Mouse (Mus musculus) kidney, adult 18-20 months (tissue): ENCODE measurements around the gene Cnn1.

ENCODE experiments used
- DNase-seq: peaks from one replicate; pipeline ENCODE4 v3.0.0; 2021

Cnn1 gene

DNA sequence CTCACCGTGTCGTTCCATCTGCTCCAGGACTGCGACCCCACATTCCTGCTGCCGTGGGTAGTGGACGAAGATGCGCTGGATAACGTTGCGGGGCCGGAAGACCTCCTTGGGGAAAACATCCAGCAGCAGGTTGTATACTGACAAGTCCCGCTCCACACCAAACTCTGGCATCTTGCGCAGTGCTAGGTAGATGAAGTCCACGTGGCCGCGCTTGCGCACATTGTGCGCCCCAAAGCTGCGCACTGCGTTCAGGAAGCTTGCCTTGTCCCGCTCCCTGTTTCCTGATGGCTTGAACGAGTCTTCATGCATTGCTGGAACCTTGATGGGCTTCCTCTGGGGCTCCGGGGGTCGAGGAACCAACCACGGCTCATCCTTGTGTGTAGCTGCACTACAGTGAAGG lies 22.8 kb upstream of the Cnn1 start:
- DNase-seq, result no peak

DNA sequence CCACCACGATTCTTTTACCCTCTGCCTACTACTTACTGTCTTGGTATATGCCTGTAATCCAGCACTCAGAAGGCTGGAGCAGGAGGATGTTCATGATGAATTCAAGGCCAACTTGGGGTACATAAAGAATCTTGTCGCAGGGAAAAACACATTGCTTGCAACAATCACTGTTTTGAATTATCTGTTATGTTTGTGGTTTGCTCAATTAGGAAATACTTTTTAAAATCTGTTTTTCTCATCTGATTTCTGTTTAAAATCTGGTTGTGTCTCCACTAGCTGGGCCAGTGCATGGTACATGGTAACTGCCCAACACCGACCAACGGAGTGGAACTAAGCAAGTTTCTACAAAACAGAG lies 14.4 kb upstream of the Cnn1 start:
- DNase-seq, result no peak

DNA sequence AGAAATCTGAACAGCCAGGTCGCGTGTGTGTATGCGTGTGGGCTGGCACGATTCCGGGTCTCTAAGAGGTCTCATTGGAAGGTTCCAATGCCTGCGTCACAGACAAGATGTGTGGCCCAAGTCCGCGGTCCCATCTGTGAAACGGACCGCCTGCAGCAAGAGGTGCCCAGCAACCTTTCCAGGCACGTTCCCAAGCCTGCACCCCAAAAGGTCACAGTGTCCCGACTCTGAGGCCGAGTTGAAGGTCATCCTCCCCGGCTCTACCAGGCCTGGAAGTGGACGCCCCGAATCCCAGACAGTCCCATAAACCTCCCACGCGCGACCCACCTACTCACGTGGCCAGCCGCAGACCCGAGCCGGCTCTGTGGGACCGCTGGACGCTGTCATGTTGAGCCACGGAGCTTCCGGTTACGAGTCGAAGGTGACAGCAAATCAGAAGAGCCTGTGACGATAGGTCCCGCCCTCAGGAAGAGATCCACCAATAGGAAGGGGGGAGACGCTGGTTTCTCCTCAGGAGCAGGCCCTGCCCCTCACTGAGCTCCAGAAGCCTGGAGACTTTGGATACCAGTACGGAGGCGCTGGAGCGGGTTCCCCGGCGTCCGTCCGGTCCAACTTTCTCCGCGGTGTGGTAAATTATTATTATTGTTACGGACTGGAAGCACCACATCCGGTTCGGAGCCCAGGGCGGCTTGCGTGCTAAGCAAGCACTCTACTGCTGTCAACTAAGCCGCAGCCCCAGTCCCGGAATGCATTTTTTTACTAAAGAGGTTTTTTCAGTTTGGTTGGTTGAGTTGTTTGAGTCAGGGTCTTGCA lies 13.8 kb upstream of the Cnn1 start, which contains the start of gene Ecsit:
Gene Ecsit, minus strand, starts transcription at position 417 of the 813 bp plus-strand sequence.
- DNase-seq, result peak; percentile 93

DNA sequence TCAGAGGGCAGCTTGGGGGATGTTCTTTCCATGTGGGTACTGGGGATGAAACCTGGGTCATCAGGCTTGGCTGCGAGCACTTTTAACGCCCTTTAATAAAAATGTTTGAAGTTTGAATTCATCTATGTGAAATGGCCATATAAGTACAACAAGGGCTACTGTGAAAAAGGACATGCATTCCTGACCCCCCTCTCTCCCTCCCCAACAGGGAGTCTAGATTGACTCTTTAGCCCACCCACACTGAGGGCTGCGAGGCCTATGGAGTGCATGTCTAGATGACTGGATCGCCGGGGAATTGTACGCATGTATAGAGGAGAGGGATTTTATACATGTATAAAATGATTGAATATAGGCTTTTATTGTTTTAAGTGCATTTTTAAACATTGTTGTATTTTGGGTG lies 13.0 kb upstream of the Cnn1 start:
- no peak for DNase-seq

DNA sequence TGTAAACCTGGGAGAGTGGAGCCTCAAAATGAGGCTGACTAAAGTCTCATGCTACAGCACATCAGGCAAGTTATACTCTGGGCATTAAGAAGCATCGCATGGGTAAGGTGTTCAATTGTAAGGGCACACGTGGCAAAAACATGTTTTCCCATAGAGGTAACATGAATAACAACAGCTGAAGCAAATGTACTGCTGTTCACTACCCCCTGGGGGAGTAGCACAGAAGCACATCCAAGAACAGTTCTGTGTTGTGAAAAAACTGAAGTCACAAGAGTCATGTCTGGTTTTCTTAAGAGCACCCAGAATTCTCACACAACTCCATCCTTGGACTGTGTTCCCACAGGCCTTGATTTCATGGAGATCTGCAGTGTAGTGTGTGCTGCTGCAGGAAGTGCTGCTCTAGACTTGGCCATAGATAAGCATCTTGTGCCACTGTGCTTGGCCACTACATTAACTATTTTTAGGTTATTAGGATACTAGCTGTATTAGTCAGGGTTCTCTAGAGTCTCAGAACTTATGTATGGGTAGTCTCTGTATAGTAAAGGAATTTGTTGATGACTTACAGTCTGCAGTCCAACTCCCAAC lies 11.9 kb upstream of the Cnn1 start:
- DNase-seq, result no peak

DNA sequence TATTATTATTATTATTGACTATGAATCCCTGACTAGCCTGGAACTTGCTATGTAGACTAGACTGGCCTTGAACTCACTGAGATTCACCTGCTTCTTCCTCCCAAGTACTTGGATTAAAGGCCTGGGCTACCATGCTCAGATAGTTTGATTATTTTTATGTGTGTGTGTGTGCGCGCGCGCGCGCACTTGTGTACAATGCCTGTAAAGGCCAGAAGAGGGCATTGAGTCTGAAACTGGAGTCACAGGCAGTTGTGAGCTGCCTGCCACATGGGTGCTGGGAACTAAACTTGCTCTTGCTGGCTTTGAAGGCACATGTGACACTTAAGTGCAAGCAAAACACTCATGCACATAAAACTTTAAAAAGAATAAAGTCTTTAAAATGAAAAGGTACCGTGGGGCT lies 9.7 kb upstream of the Cnn1 start:
- DNase-seq, result no peak

DNA sequence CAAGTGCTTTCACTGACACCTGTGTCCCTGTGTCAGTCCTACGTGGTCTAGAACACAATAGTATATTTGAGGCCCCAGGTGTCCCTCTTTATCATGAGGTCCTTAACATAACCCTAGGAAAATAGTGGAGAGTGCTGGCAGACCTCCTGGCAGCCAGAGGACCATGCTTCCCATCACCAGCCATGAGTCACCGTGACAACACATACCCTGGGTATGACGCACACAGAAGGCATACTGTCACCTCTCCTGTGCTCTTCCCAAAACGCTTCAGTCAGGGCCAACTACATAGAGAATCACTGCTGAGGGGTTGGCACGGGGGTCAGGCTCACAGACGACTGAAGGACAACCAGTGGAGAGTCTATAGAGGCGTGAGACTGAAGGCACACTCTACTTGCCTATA lies 9.0 kb upstream of the Cnn1 start:
- DNase-seq, result no peak

DNA sequence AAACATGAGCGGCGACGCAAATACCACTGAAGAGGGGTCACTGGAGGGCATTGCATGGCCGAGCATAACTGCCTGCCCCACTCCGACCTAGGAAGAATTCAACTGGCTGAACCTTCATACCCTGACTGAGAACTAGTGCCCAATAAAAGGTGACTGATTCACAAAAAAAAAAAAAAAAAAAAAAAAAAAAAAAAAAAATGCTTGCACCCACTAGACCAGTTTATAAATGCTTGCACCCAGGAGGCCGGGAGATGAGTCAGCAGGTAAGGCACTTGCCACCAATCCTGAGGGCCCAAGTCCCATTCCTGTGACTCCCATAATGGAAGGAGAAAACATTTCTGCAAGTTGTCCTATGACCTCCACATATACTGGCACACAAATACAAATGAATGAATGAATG lies 6.3 kb upstream of the Cnn1 start:
- no peak for DNase-seq

DNA sequence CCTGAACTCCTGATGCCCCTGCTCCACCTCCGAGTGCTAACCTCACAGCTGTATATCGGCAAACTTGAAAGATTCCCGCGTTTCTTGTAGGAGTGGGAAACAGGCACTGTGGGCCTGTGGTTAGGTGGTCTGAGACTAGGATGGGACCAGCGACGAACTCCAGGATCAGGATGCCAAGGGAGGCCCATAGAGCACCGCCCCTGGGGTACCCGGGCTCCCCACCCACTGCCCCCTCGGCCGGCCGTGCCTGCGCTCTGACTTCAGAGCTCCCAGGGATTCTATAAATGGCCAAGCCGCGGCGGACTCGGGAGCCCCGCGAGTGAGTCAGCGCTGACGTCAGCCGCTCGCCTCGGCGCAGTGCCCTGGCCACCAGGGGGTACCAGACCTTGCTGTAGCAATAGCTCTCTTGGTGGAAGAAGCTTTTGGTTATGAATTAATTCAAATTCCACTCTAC lies 3.1 kb upstream of the Cnn1 start:
- DNase-seq, result peak; percentile 81

DNA sequence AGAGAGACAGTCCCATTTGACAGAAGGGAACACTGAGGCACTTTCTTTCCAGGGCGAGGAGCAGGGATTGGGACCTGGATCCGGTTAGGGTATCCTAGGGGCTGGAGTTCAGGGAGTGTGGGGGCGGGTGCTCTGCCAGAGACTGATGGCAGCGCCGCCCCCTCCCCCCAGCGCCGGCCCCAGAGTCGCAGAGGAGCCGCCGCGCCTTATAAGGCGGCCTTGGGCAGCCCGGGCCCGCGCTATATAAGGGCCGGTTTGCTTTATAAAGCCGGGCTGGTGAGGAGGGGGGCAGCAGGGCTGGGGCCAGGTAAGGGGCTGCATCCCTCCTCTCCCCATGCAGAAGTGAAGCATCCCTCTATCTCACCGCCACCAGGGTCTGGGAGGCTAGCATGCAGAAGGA lies 906 bp downstream of the Cnn1 start:
- DNase-seq, result no peak

DNA sequence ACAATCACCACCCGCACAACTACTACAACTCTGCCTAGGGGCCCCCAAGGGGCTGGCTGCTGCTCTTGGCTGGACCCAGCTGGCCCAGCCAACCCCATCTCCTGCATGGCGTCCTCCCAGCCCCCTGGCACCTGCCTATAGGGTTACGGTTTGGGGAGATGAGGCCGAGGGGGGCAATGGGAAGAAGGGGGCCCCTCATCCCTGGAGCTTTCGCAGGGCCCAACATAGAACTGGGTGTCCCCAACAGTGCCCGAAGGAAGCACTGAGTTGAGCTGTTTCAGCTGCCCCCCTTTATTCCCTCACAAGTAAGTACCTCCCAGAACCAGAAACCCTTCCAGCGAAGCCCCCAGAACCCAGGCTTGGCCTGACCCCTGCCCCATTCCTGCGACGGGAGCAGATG lies 9.2 kb downstream of the Cnn1 start:
- no peak for DNase-seq

DNA sequence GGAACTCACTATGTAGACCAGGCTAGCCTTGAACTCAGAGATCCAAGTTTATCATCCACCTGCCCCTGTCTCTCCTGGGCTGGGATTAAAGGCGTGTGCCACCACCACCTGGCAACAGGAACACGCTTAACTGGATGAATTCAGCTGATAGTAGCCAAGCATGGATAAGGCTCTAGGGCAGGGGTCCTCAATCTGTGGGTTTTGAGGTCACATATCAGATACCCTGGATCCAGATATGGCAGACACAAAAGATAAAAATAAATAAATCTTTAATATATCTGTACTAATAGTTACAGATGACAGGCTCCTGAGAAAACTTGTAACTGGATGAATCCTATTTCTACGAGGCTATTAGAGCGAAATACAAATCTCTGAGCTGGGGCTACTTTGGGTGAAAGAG lies 16.6 kb downstream of the Cnn1 start:
- DNase-seq, result no peak

DNA sequence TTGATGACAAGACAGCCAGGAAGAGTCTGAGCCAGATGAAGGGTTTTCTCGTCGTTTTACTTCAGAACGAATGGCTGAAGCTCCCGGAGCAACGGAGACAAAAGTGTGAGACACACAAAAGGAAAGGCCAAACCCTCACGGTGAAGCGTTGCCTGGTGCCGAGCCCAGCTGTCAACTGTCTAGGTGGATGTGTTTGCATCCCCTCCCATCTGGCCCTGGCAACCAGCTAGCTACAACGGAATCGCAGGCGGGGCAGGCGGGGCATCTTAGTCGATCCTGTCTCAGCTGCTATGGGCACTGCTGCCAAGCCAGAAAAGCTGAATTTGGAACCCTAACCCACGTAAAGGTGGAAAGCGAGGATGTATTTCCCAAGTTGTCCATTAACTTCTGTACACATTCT lies 17.1 kb downstream of the Cnn1 start:
- no peak for DNase-seq

DNA sequence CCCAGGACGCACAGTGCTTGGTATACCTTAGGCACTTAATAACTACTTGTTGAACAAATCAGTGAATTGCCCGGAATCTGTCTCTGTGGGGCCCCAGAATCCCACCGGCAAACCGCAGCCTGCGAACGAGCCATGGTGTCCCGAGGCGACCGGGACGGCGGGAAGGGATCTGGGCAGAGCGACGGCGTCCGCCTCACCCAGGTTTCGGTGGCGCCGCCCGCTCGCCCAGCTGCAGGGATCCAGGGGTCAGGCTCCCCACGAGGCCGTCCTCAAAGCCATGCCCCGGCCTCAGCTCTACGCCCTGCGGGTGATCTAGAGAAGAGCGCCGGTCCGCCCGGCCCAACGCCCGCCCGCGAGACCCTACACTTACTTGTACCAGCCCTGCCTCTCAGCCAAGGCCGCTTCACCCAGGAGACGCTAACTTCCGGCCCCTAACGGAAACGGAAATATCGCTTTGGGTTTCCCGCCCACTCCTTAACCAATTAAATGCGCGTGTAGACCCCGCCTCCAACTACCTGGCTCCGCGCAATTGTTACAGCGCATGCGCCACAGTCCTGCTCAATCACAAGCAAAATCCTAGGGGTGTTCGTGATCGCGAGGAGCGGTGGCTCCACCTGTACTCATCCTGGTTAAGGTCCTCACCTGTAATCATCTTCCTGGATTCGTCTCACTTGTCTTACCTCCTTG lies 17.9 kb downstream of the Cnn1 start, which contains the start of gene Elof1:
Gene Elof1, minus strand, starts transcription at position 433 of the 687 bp plus-strand sequence.
- peak; percentile 95 for DNase-seq

DNA sequence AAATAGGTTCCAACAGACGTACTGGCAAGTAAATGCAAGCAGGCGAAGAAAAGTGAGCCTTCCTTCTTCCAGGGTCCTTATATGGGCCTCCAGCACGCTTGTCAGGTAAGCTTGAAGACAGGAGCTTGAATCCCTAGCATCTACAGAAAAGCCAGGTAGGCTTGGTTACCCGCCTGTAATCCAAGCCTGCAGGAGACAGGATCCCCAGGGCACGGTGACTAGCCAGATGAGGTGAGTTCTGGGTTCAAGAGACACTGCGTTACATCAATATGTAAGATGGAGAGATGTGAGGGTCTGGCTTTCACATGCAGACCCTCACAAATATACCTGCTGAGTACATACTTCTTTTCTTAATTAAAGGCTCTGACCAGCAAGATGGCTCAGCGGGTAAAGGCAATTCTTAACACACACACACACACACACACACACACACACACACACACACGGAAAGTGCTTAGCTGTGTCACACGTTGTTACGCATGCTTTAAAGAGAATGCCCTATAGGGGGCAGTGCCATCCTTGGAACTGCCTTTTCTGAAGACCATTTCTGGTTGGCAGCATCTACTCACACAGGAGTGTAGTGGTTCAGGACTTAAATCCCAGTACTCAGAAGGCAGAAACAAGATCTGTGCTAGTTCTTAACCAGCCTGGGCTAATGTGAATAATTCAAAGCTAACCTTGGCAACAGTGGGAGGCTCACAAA lies 18.9 kb downstream of the Cnn1 start:
- peak; percentile 56 for DNase-seq

DNA sequence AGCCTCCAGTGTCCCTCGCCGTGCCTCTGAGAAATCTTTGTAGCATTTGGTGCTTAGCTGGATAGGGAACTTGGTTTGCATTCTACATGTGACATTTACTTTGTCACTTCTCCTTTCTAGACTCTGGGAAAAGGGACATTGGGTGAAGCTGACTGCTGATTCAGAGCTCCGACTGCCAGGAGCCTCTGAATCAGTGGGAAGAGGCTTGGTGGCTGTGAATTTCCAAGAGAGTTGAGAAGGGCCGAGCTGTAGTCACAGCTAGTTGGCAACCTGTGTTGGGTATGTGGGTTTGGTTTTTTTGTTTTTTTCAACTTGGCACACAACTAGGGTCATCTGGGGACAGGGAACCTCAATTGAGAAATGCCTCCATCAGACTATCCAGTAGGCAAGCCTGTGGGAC lies 20.5 kb downstream of the Cnn1 start:
- no peak for DNase-seq

DNA sequence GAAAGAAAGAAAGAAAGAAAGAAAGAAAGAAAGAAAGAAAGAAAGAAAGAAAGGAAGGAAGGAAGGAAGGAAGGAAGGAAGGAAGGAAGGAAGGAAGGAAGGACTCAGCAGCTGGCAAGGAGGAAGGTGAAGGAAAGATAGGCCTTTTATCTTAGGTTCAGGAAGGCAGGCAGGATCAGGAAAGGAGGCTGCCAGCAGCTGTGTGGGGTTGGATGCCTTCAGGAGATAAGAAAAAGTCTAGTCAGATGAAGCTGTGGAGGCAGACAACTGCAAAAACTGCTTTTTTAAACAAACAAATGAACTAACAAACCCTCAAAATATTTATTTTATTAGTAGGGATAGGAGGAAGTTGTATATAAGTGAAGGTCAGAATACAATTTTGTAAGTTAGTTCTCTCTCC lies 22.5 kb downstream of the Cnn1 start:
- DNase-seq, result no peak

DNA sequence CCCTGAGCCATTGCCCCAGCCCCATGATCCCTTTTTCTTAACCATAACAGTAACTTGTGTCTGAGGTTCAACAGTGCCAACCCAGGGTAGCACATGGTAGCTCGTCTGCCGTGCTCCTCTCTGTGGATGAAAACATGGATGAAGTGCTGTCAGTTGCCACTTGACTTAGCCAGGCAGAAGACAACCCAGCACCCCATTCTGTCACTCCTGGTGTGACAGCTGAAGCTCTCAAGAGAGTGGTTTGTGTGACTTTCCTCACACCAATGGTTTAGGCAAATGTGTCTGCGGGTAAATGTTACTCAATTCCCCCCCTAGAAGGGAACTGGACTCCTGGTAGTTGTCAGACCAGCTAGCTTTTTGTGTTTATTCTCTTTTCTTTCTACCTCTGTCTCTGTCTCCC lies 23.0 kb downstream of the Cnn1 start:
- DNase-seq, result no peak

DNA sequence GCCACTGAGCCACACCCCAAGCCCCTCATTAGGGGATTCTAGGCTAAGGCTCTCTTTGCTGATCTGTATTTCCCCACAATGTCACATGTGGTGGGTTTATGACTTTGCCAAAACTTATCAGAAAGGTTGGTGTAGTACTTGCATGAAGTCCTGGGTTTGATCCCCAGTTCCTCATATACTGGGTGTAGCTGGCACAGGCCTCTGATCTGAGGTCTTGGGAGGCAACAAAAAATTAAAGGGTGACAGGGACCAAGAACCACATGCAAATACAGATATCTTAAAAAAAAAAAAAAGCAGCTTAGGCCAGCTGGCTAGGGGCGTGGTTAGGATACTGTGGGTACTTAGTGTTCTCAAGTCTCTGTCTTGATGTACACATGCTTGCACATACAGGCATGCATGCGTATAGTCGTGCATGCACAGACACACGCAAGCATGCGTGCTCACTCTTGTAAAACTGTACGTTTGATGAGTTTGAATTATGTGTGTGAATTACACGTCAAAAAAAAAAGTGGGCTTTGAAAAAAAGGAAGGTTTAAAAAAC lies 24.1 kb downstream of the Cnn1 start:
- no peak for DNase-seq

DNA sequence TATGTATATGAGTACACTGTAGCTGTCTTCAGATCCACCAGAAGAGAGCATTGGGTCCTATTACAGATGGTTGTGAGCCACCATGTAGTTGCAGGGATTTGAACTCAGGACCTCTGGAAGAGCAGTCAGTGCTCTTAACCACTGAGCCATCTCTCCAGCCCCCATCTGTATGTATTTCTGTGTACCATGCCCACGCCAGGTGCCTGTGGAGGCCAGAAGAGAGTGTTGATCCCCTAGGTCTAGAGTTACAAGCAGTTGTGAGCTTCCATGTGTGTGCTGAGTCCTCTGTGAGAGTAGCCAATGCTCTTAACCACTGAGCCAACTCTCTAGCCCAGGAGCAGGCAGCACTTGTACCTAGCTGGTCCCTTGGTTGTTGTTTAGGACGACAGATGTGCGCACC lies 25.2 kb downstream of the Cnn1 start:
- no peak for DNase-seq

DNA sequence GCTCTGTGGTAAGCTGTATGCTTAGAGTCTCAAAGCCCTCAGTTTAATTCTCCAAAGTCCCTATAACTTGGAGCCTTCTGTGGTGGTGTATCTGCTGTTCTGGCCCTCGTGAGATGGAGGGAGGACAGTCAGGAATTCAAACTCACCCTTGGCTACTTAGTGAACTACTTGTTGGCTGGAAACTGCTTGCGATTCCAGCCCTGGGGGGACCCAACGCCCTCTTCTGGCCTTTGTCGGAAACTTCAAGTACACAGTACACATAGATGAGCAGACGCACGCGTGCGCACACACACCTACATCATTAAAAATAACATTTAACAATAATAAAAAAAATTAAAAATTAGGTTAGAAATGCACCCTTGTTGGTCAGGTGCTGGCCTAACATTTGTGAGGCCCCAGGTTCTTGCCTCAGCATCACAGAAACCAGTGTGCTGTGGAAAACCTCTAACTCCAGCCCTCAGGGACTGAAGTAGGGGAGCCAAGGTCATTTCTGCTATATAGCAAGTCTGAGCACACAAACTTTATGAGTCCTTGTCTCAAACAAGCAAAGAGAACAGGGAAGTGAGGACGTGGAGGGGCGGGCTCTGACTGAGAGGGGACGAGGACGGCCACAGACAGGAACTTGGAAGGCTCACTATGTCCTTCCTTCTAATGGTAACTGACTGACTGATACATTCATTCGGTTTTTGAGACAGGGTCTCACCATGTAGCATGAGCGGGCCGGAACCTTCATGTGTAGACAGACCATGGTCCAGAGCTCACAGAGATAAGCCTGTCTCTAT lies 26.4 kb downstream of the Cnn1 start:
- DNase-seq, result no peak

DNA sequence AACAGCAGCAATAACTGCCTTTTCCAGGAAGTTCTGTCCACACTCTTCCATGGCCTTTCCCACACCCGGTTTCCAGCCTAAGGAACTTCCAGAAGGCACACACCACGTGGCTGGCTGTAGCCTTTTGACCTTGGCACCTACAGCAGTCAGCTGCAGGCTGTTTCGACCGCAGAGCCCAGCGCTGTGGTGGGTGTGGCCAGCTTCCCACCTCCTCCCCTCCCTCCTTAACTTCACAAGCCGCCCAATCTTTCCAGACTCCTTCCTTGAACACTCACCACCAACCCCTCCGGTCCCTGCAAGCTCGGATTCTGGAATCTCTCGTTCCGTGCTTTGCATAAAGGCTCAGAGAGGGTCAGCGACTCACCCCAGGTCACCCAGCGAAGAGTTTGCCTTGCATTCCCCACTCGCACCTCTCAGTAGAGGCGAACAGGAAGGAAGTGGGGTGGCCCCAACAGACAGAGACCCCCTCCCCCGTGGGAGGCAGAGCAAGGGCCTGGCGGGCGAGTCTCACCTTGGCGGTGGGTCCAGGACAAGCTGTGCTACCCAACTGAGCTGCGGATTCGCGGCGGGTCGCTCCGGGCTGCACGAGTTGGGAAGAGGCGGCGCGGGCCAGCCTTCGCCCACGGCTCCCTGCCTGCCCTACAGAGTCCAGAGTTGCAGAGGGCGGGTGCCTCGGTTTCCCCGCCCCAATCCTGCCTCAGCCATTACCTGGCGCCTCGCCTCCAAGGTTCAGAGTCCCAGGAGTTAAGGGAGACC lies 32.4 kb downstream of the Cnn1 start:
- peak; percentile 69 for DNase-seq
